Mouse (Mus musculus) embryonic facial prominence, embryonic 15.5 days (tissue): ENCODE results near the gene 2310061I04Rik. TPM values are rescaled to one million over a fixed set of nuclear protein-coding genes. Genes with fewer than 3 reads are reported as not detected.

ENCODE experiments used
- ATAC-seq: fragments of 200-750 bp; cut with Nextera tagmentation; 2 replicates; pipeline ENCODE4 v1.8.0; 2017; ENCODE audit warnings: low read depth, moderate TSS enrichment; ENCODE audit not compliant: insufficient number of reproducible peaks, low FRiP score, low TSS enrichment
- H3K27ac ChIP-seq: fragments of 300-500 bp; sonication (generic); replicated peaks from 2 replicates; pipeline ENCODE4 v1.5.1; 2015; ENCODE audit warnings: mild to moderate bottlenecking, inconsistent platforms
- H3K27me3 ChIP-seq: fragments of 300-500 bp; sonication (generic); 2 replicates; pipeline ENCODE4 v1.6.1; 2015; ENCODE audit warnings: inconsistent platforms
- H3K36me3 ChIP-seq: fragments of 300-500 bp; sonication (generic); 2 replicates; pipeline ENCODE4 v1.6.1; 2015; ENCODE audit warnings: mild to moderate bottlenecking, inconsistent platforms
- H3K4me1 ChIP-seq: fragments of 300-500 bp; sonication (generic); 2 replicates; pipeline ENCODE4 v1.6.1; 2015; ENCODE audit warnings: inconsistent platforms
- H3K4me2 ChIP-seq: fragments of 300-500 bp; sonication (generic); replicated peaks from 2 replicates; pipeline ENCODE4 v1.6.1; 2015; ENCODE audit warnings: mild to moderate bottlenecking, inconsistent platforms
- H3K4me3 ChIP-seq: fragments of 300-500 bp; sonication (generic); replicated peaks from 2 replicates; pipeline ENCODE4 v1.5.1; 2015; ENCODE audit warnings: mild to moderate bottlenecking, inconsistent platforms
- H3K9ac ChIP-seq: fragments of 300-500 bp; sonication (generic); 2 replicates; pipeline ENCODE4 v1.6.1; 2015; ENCODE audit warnings: inconsistent platforms
- H3K9me3 ChIP-seq: fragments of 300-500 bp; sonication (generic); replicated peaks from 2 replicates; pipeline ENCODE4 v1.6.1; 2016; ENCODE audit warnings: inconsistent platforms
- WGBS: fragments of 180-500 bp; shearing (Covaris S2); methylation state at CpG from one replicate; pipeline ENCODE4 v1.1.7; 2015; 5-methylcytosine and 5-hydroxymethylcytosine counted together
- microRNA counts: library from miRNA; unstranded; fragments of <30 nt; microRNA quantifications from one replicate; lab custom pipeline; 2016
- microRNA-seq: library from miRNA; unstranded; fragments of <30 nt; microRNA quantifications from one replicate; pipeline ENCODE4, GENCODE M21; 2016; ENCODE audit warnings: borderline number of aligned reads
- polyA plus RNA-seq: library from polyadenylated mRNA; unstranded; fragments of >200 nt; fragmentation: Nextera tagmentation; extraction: Ambion mirVana; gene quantifications from 2 replicates; pipeline ENCODE4 v1.2.1, GENCODE M21; 2015

2310061I04Rik gene
- polyA plus RNA-seq, 1 experiment from 2014 or later, result 22.3 TPM

GRCm38 (mm10) chr17:35848112-35848511 is 49.1 kb downstream of the 2310061I04Rik start:
- Histone ChIP-seq H3K4me2 (no peak overlapping the region), H3K4me1 (no peaks in the 10 kb centered on the region), H3K4me3 (no peak overlapping the region), H3K9me3 (no peaks in the 10 kb centered on the region), H3K36me3 (peaks cover 74% of the 10 kb centered on the region), H3K27me3 (no peaks in the 10 kb centered on the region), H3K27ac (no peak overlapping the region), H3K9ac (no peak overlapping the region)
- peak; percentile 37; the same call in 1 of the 2 replicates for ATAC-seq
- 47% methylated on average over 1 of the region's 1 CpGs for WGBS

GRCm38 (mm10) chr17:35843514-35843913 is 53.7 kb downstream of the 2310061I04Rik start:
- WGBS, result 93% methylated on average over 3 of the region's 3 CpGs
- Histone ChIP-seq H3K36me3 (peaks cover 37% of the 10 kb centered on the region), H3K4me2 (no peak overlapping the region), H3K4me1 (peaks cover 13% of the 10 kb centered on the region), H3K27ac (no peak overlapping the region), H3K9me3 (no peaks in the 10 kb centered on the region), H3K27me3 (no peaks in the 10 kb centered on the region), H3K9ac (no peak overlapping the region), H3K4me3 (no peak overlapping the region)
- no peak for ATAC-seq

MicroRNA genes within 50 kb of the gene (microRNA counts, 519-probe panel; counts per million panel counts)
- not detected for microRNA mmu-miR-1894-3p (lab: Ali Mortazavi, UCI)
- 1,506 counts per million, percentile 11 among the panel's probes with 10 or more counts for microRNA mmu-miR-1894-5p (lab: Ali Mortazavi, UCI)

Small RNAs within 50 kb of the gene (microRNA-seq; reads per million reads assigned to microRNA genes)
- 0.52 reads per million for gene Gm28033
- not detected for gene Mir1894

Other genes with a start within 250 kb of the 2310061I04Rik start
- 16.6 and 19.0 TPM in 2 replicates for gene Vars2, start 229.8 kb downstream of the 2310061I04Rik start, polyA plus RNA-seq
- 35.4 and 39.5 TPM in 2 replicates for gene Gtf2h4, start 223.7 kb downstream of the 2310061I04Rik start, polyA plus RNA-seq
- gene Ddr1, start 192.8 kb downstream of the 2310061I04Rik start, polyA plus RNA-seq, result 95.1 and 100 TPM in 2 replicates
- gene Ier3, start 75.7 kb downstream of the 2310061I04Rik start, polyA plus RNA-seq, result 28.7 and 30.2 TPM in 2 replicates
- gene Flot1, start 74.2 kb downstream of the 2310061I04Rik start, polyA plus RNA-seq, result 64.4 and 72.6 TPM in 2 replicates
- 823 TPM in 2 replicates for gene Tubb5, start 59.1 kb downstream of the 2310061I04Rik start, polyA plus RNA-seq
- 12.0 and 16.1 TPM in 2 replicates for gene Mdc1, start 55.9 kb downstream of the 2310061I04Rik start, polyA plus RNA-seq
- gene Nrm, start 36.1 kb downstream of the 2310061I04Rik start, polyA plus RNA-seq, result 53.2 and 55.2 TPM in 2 replicates
- gene Ppp1r18, start 31.8 kb downstream of the 2310061I04Rik start, polyA plus RNA-seq, result 28.5 and 30.3 TPM in 2 replicates
- 40.7 and 50.6 TPM in 2 replicates for gene Dhx16, start 17.6 kb downstream of the 2310061I04Rik start, polyA plus RNA-seq
- gene Atat1, start 12.6 kb upstream of the 2310061I04Rik start, polyA plus RNA-seq, result 64.5 and 77.7 TPM in 2 replicates
- gene Mrps18b, start 19.0 kb upstream of the 2310061I04Rik start, polyA plus RNA-seq, result 72.5 and 75.7 TPM in 2 replicates
- gene Ppp1r10, start 19.0 kb upstream of the 2310061I04Rik start, polyA plus RNA-seq, result 39.2 and 39.5 TPM in 2 replicates
- gene Abcf1, start 72.3 kb upstream of the 2310061I04Rik start, polyA plus RNA-seq, result 89.0 and 92.2 TPM in 2 replicates
- 59.7 and 61.5 TPM in 2 replicates for gene Gnl1, start 82.4 kb upstream of the 2310061I04Rik start, polyA plus RNA-seq
- 37.8 and 41.4 TPM in 2 replicates for gene Prr3, start 82.8 kb upstream of the 2310061I04Rik start, polyA plus RNA-seq
- gene H2-T24, start 123.1 kb upstream of the 2310061I04Rik start, polyA plus RNA-seq, result 3.0 and 3.7 TPM in 2 replicates
- 24.9 and 26.4 TPM in 2 replicates for gene H2-T23, start 135.4 kb upstream of the 2310061I04Rik start, polyA plus RNA-seq
- 26.8 and 27.2 TPM in 2 replicates for gene H2-T22, start 145.3 kb upstream of the 2310061I04Rik start, polyA plus RNA-seq
- 0.11 TPM in 1 of 2 replicates, not detected in the other for gene Gm6034, start 145.5 kb upstream of the 2310061I04Rik start, polyA plus RNA-seq
- gene Gm11127, start 160.9 kb upstream of the 2310061I04Rik start, polyA plus RNA-seq, result 0.12 TPM in 1 of 2 replicates, not detected in the other
- not detected in 2 replicates for gene Gm19684, start 224.2 kb upstream of the 2310061I04Rik start, polyA plus RNA-seq
- gene Gm7030, start 232.0 kb upstream of the 2310061I04Rik start, polyA plus RNA-seq, result not detected in 2 replicates